Mouse (Mus musculus): ENCODE measurements at regions not wholly inside any gene's neighbourhood (a gene's known extent, or its start where the extent isn't known, plus 50 kb on each side); places are given as distances from the start of the nearest gene placed in this dataset.

- no peak for DNase-seq (ENCODE audit: low spot score)
Measured at GRCm38 (mm10) chr6:35458250-35458649, 81.4 kb downstream of the Mtpn start.

GRCm38 (mm10) chr6:35445007-35445406 is 94.7 kb downstream of the Mtpn start:
- no peak for DNase-seq (ENCODE audit: low spot score)

GRCm38 (mm10) chr6:35426301-35426700 is 100.4 kb upstream of the Fam180a start:
- DNase-seq (ENCODE audit: low spot score) = no peak

GRCm38 (mm10) chr6:35424521-35424920 is 98.6 kb upstream of the Fam180a start:
- no peak for DNase-seq (ENCODE audit: low spot score)

- no peak for DNase-seq (ENCODE audit: low spot score)
Measured at GRCm38 (mm10) chr6:35420924-35421323, 95.0 kb upstream of the Fam180a start.

- DNase-seq (ENCODE audit: low spot score) = no peak
Measured at GRCm38 (mm10) chr6:35405044-35405443, 79.1 kb upstream of the Fam180a start.

GRCm38 (mm10) chr6:35403341-35403910 is 77.5 kb upstream of the Fam180a start:
- no peak for DNase-seq (ENCODE audit: low spot score)

GRCm38 (mm10) chr6:35395726-35396125 is 69.8 kb upstream of the Fam180a start:
- DNase-seq (ENCODE audit: low spot score) = no peak

GRCm38 (mm10) chr6:35388827-35389226 is 62.9 kb upstream of the Fam180a start:
- no peak for DNase-seq (ENCODE audit: low spot score)

GRCm38 (mm10) chr6:35381536-35381935 is 55.6 kb upstream of the Fam180a start:
- no peak for DNase-seq (ENCODE audit: low spot score)

- peak; percentile 57 for DNase-seq (ENCODE audit: low spot score)
Measured at GRCm38 (mm10) chr6:35380721-35381466, 55.0 kb upstream of the Fam180a start.

GRCm38 (mm10) chr6:35379890-35380289 is 53.9 kb upstream of the Fam180a start:
- DNase-seq (ENCODE audit: low spot score) = peak; percentile 74

- DNase-seq (ENCODE audit: low spot score) = no peak
Measured at GRCm38 (mm10) chr6:35378851-35379250, 52.9 kb upstream of the Fam180a start.

GRCm38 (mm10) chr6:35377535-35377934 is 51.6 kb upstream of the Fam180a start:
- no peak for DNase-seq (ENCODE audit: low spot score)

- DNase-seq (ENCODE audit: low spot score) = no peak
Measured at GRCm38 (mm10) chr6:35376526-35376925, 50.6 kb upstream of the Fam180a start.

All from yolk sac, embryonic 10.5 days (tissue).